Mouse (Mus musculus) ES-E14 (cell line): ENCODE results near the gene Stmnd1.

Experiments used
- CHD2 ChIP-seq: IDR thresholded peaks from 2 replicates; pipeline ENCODE4 v1.6.1; 2014; ENCODE audit warnings: mild to moderate bottlenecking, low read depth, low read length, inconsistent platforms
- HCFC1 ChIP-seq: IDR thresholded peaks from 2 replicates; pipeline ENCODE4 v1.6.1; 2012; ENCODE audit warnings: low read length, inconsistent platforms, borderline replicate concordance; ENCODE audit not compliant: insufficient read depth
- MAFK ChIP-seq: IDR thresholded peaks from 2 replicates; pipeline ENCODE4 v1.6.1; 2014; ENCODE audit warnings: mild to moderate bottlenecking, low read depth, low read length, inconsistent platforms; ENCODE audit not compliant: insufficient read depth
- ZC3H11A ChIP-seq: IDR thresholded peaks from 2 replicates; pipeline ENCODE4 v1.6.1; 2012; ENCODE audit warnings: low read depth, mild to moderate bottlenecking, inconsistent platforms, low read length, borderline replicate concordance
- ZNF384 ChIP-seq: IDR thresholded peaks from 2 replicates; pipeline ENCODE4 v1.6.1; 2012; ENCODE audit warnings: low read depth, low read length, inconsistent platforms

DNA sequence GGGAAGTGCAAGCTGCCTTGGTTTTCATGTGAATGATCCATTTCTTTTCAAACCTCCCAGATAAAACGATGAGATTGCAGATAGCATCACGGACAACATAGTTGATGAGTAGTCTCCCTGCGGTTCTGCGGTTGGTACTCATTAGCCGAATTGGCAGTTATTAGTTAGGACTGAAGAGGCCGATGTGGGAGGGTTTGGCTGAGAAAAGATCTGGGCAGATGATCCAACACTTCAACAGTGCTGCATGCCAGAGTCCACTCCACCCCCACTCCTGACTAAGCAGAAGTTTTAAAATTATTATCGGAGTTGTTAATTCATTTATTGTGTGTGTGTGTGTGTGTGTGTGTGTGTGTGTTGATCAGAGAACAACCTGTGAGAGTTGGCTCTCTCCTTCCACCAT, 34.7 kb upstream of the Stmnd1 start:
- TF ChIP-seq MAFK (no peak), HCFC1 (no peak), ZC3H11A (no peak), CHD2 (no peak), ZNF384 (no peak)
